Mouse (Mus musculus) cortical plate, adult 2 months (tissue): ENCODE data around the gene Slc6a16.

ENCODE experiments used
- CTCF ChIP-seq: fragments of 200-500 bp; IDR thresholded peaks from 2 replicates; pipeline ENCODE4 v1.5.1; 2011; ENCODE audit warnings: mild to moderate bottlenecking, control low read depth, low read length; ENCODE audit not compliant: insufficient read depth; ENCODE audit errors: extremely low read depth
- POLR2A ChIP-seq: fragments of 200-500 bp; IDR thresholded peaks from 2 replicates; pipeline ENCODE4 v1.6.1; 2011; ENCODE audit warnings: mild to moderate bottlenecking, low read length, control low read depth; ENCODE audit not compliant: insufficient read depth; ENCODE audit errors: extremely low read depth

DNA sequence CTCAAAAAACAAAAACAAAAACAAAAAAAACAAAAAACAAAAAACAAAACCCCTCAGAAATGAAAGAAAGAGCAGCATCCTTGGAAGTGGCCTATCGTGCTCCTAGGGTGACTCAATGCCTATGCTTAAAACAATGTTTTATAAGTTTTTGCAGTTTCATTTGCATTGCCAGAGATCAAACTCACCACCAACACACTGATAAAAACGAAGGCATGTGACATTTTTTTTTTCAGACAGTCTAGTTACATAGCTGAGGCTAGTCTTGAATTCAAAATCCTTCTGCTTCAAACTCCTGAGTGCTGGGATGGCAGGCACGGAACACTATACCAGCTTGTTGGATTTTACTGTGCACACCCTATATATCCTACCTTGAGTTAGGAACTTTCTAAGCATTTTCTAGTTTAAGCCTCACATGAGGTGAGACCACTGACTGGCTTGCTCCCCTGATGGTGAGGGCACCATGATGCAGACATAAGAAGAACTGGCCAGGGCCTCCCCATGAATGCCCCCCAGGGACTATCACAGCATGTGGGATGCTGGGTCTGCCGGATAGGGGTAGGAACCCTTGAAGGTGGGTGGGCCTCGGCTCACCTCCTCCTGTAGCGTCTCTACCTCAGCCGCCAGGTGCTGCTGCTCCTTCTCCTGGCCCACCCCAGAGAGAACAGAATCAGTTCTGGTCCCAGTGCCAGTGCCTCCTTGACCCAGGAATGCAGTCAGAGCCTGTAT is 48.1 kb upstream of the Slc6a16 start:
- TF ChIP-seq POLR2A (no peak), CTCF (no peak)
